Mouse (Mus musculus) mouse trophoblast stem cell (cell line): ENCODE data around the gene Vmn1r132.
"Not testable (repeated sequence)": the region's sequence is repeated elsewhere in the genome, so short reads cannot be mapped to it uniquely, and the experiment has no call there.

Source experiments
- in situ Hi-C, 2 experiments: fragments of 300-500 bp; cut with MseI, MboI; formaldehyde crosslinking; loops; 2 replicates in 1 of 2; 3 replicates in 1 of 2; pipeline ENCODE4 v1.15.1; 2025

Vmn1r132 gene

GRCm38 (mm10) chr7:21613792-21614191 is at the start of gene Vmn1r132:
Vmn1r132 (plus strand) TSS chr7:21614092.
- in situ Hi-C loops, result not testable (repeated sequence)
